Mouse (Mus musculus) ES-Bruce4 (cell line): Measurements from ENCODE around the gene Me3.

Experiments
- CTCF ChIP-seq: IDR thresholded peaks from one replicate; pipeline ENCODE4 v1.8.1; 2011; ENCODE audit warnings: low read depth, low read length
- EP300 ChIP-seq: IDR thresholded peaks from 2 replicates; pipeline ENCODE4 v1.6.1; 2011; ENCODE audit warnings: low read depth, low read length; ENCODE audit not compliant: insufficient read depth
- POLR2A ChIP-seq: IDR thresholded peaks from one replicate; pipeline ENCODE4 v1.8.1; 2011; ENCODE audit warnings: low read length; ENCODE audit not compliant: insufficient read depth

- no peak for TF ChIP-seq POLR2A
- no peak for TF ChIP-seq CTCF
- no peak for TF ChIP-seq EP300
Observed at GRCm38 (mm10) chr7:89787735-89788134, 155.5 kb downstream of the Me3 start.
